Mouse (Mus musculus) Patski (cell line): ENCODE measurements at regions not wholly inside any gene's neighbourhood (a gene's known extent, or its start where the extent isn't known, plus 50 kb on each side); places are given as distances from the start of the nearest gene placed in this dataset.

Source experiments
- ATAC-seq: fragments of 100-300 bp; one replicate; pipeline ENCODE4 v1.8.0; 2021
- CTCF ChIA-PET: fragments of 350-600 bp; sonication (Branson Sonifier 250); formaldehyde crosslinking; loops from one replicate; lab custom pipeline; 2022; ENCODE audit warnings: inconsistent platforms; lab: Charles Lee
- POLR2A ChIA-PET: fragments of 350-600 bp; sonication (Branson Sonifier 250); formaldehyde crosslinking; loops from one replicate; lab custom pipeline; 2022; ENCODE audit warnings: antibody characterized with exemption, inconsistent platforms; lab: Charles Lee
- DNase-seq: peaks from one replicate; pipeline ENCODE4 v3.0.0-alpha.2; 2011; ENCODE audit warnings: low read depth, low spot score
- H3K27me3 ChIP-seq: fragments of 371-371 bp; one replicate; pipeline ENCODE4 v1.5.1; 2021
- CTCF ChIP-seq: fragments of 100-300 bp; IDR thresholded peaks from one replicate; pipeline ENCODE4 v1.5.1; 2021
- in situ Hi-C: fragments of 300-500 bp; cut with MboI; formaldehyde crosslinking; loops from 3 replicates; pipeline ENCODE4 v1.11.1; 2018; ENCODE audit warnings: low pct_unique_long_range_greater_than_20kb, mixed read lengths

GRCm38 (mm10) chr16:25058812-25059501 lies 227.7 kb upstream of the Tprg start:
- no peaks in the 10 kb centered on the region for H3K27me3 ChIP-seq
- in situ Hi-C loops: no loop called here
- POLR2A ChIA-PET: interaction anchor here (0.5 to 1.1 kb wide), 5 partner anchors 14 to 1071 kb away, joined by 3 to 4 read pairs (median 3); partner anchors contain the start of gene Gm37419
- CTCF ChIA-PET: interaction anchor here (0.8 to 2.6 kb wide), 6 partner anchors 9 to 1075 kb away, joined by 3 to 15 read pairs (median 3); no protein-coding TSS in a partner anchor
- DNase-seq (peak; percentile 96), ATAC-seq (peak; percentile 89)
- no peak for TF ChIP-seq CTCF

GRCm38 (mm10) chr16:25059504-25059992 lies 227.1 kb upstream of the Tprg start:
- no peak for DNase-seq
- ATAC-seq: peak; percentile 45
- ChIA-PET CTCF (interaction anchor here (0.9 to 2.6 kb wide), 3 partner anchors 9 to 1076 kb away, joined by 3 to 15 read pairs (median 3); no protein-coding TSS in a partner anchor), POLR2A (interaction anchor here (0.5 to 1.0 kb wide), 4 partner anchors 258 to 1071 kb away, joined by 3 read pairs; partner anchors contain the start of gene Gm37419)
- no peaks in the 10 kb centered on the region for H3K27me3 ChIP-seq
- TF ChIP-seq CTCF: no peak
- in situ Hi-C loops: no loop called here

- ChIA-PET POLR2A (interaction anchor here (0.5 kb wide), 1 partner anchor 259 kb away, joined by 3 read pairs; no protein-coding TSS in a partner anchor), CTCF (interaction anchor here (1.2 to 2.6 kb wide), 3 partner anchors 571 to 1077 kb away, joined by 3 to 15 read pairs (median 6); no protein-coding TSS in a partner anchor)
- ATAC-seq (no peak), DNase-seq (no peak)
- TF ChIP-seq CTCF: no peak
- H3K27me3 ChIP-seq: no peaks in the 10 kb centered on the region
- in situ Hi-C loops: loop anchor here (10.0 kb wide), 2 partner anchors 545 to 665 kb away; partner anchors contain the start of gene Lpp
Observed at GRCm38 (mm10) chr16:25060266-25060665, 226.4 kb upstream of the Tprg start.

GRCm38 (mm10) chr16:25061631-25062030 lies 225.0 kb upstream of the Tprg start:
- no peak for TF ChIP-seq CTCF
- in situ Hi-C loops: loop anchor here (10.0 kb wide), 2 partner anchors 547 to 667 kb away; partner anchors contain the start of gene Lpp
- ChIA-PET POLR2A (no interaction called here), CTCF (interaction anchor here (0.7 to 7.5 kb wide), 6 partner anchors 573 to 1099 kb away, joined by 3 to 138 read pairs (median 3); partner anchors contain the start of gene Bcl6)
- DNase-seq (no peak), ATAC-seq (no peak)
- no peaks in the 10 kb centered on the region for H3K27me3 ChIP-seq

- CTCF ChIA-PET: interaction anchor here (0.7 to 7.5 kb wide), 15 partner anchors 149 to 1105 kb away, joined by 3 to 138 read pairs (median 4); partner anchors contain the start of gene Bcl6
- DNase-seq (no peak), ATAC-seq (no peak)
- POLR2A ChIA-PET: interaction anchor here (1.7 to 2.2 kb wide), 2 partner anchors 1076 to 1080 kb away, joined by 8 to 13 read pairs; partner anchors contain the start of genes Bcl6 and Gm37419
- TF ChIP-seq CTCF: no peak
- H3K27me3 ChIP-seq: no peaks in the 10 kb centered on the region
- in situ Hi-C loops: loop anchor here (10.0 kb wide), 2 partner anchors 549 to 669 kb away; partner anchors contain the start of gene Lpp
Observed at GRCm38 (mm10) chr16:25063981-25064380, 222.6 kb upstream of the Tprg start.

GRCm38 (mm10) chr16:25064538-25064937 lies 222.1 kb upstream of the Tprg start:
- CTCF ChIA-PET: interaction anchor here (0.7 to 7.5 kb wide), 14 partner anchors 149 to 1103 kb away, joined by 3 to 138 read pairs (median 4); partner anchors contain the start of gene Bcl6
- ATAC-seq: no peak
- peak; percentile 91 for TF ChIP-seq CTCF

GRCm38 (mm10) chr16:25066822-25067221 lies 219.8 kb upstream of the Tprg start:
- in situ Hi-C loops: loop anchor here (5.0 to 10.0 kb wide), 3 partner anchors 552 to 1085 kb away; partner anchors contain the start of gene Lpp
- CTCF ChIA-PET: interaction anchor here (0.6 to 7.5 kb wide), 3 partner anchors 1083 to 1111 kb away, joined by 3 to 138 read pairs (median 3); no protein-coding TSS in a partner anchor
- no peaks in the 10 kb centered on the region for H3K27me3 ChIP-seq
- ATAC-seq: no peak
- no peak for DNase-seq
- POLR2A ChIA-PET: interaction anchor here (0.5 kb wide), 1 partner anchor 672 kb away, joined by 6 read pairs; no protein-coding TSS in a partner anchor
- no peak for TF ChIP-seq CTCF

More at GRCm38 (mm10) chr16:25064538-25064937, 222.1 kb upstream of the Tprg start:
- in situ Hi-C loops: loop anchor here (10.0 kb wide), 2 partner anchors 550 to 670 kb away; partner anchors contain the start of gene Lpp
- no peak for DNase-seq
- no peaks in the 10 kb centered on the region for H3K27me3 ChIP-seq
- POLR2A ChIA-PET: interaction anchor here (1.7 to 2.2 kb wide), 2 partner anchors 1076 to 1080 kb away, joined by 8 to 13 read pairs; partner anchors contain the start of genes Bcl6 and Gm37419

- POLR2A ChIA-PET: no interaction called here
Observed at GRCm38 (mm10) chr16:25067276-25068249, 219.1 kb upstream of the Tprg start.

GRCm38 (mm10) chr16:25080811-25081210 lies 205.8 kb upstream of the Tprg start:
- no peak for TF ChIP-seq CTCF
- DNase-seq (no peak), ATAC-seq (no peak)
- in situ Hi-C loops: no loop called here
- POLR2A ChIA-PET: no interaction called here
- peaks cover 4% of the 10 kb centered on the region for H3K27me3 ChIP-seq
- CTCF ChIA-PET: no interaction called here

More at GRCm38 (mm10) chr16:25067276-25068249, 219.1 kb upstream of the Tprg start:
- peak; percentile 54 for ATAC-seq
- H3K27me3 ChIP-seq: no peaks in the 10 kb centered on the region
- CTCF ChIA-PET: interaction anchor here (0.6 to 7.5 kb wide), 6 partner anchors 11 to 1112 kb away, joined by 3 to 138 read pairs (median 3); no protein-coding TSS in a partner anchor
- DNase-seq: peak; percentile 31
- TF ChIP-seq CTCF: peak; percentile 70
- in situ Hi-C loops: loop anchor here (5.0 to 10.0 kb wide), 3 partner anchors 553 to 1085 kb away; partner anchors contain the start of gene Lpp
